Mouse (Mus musculus): Measurements from ENCODE around the gene Tpi1. TPM values are rescaled to one million over a fixed set of nuclear protein-coding genes. Genes with fewer than 3 reads are reported as not detected.

The Tpi1 gene
- 415 and 461 TPM in 2 replicates for polyA plus RNA-seq (2015; fragmentation: Nextera tagmentation; extraction: Ambion mirVana)

GRCm38 (mm10) chr6:124813933-124814332, at the start of gene Tpi1:
Gene Tpi1 (minus strand): TSS chr6:124814296.
- Histone ChIP-seq H3K9ac (ENCODE audit: low read depth, low read length) (peak within 1 kb of the TSS; percentile 75), H3K27ac (ENCODE audit: low read length) (peak within 1 kb of the TSS; percentile 86), H3K27me3 (ENCODE audit: control insufficient read depth, insufficient read depth, low read depth, low read length) (no peaks in the 10 kb centered on the region), H3K9me3 (replicated peaks; ENCODE audit: control insufficient read depth, low read length, poor library complexity, severe bottlenecking) (no peaks in the 10 kb centered on the region), H3K4me3 (ENCODE audit: low read depth, low read length) (peak within 1 kb of the TSS; percentile 55), H3K4me2 (ENCODE audit: low read length) (peak within 1 kb of the TSS; percentile 69), H3K36me3 (ENCODE audit: control insufficient read depth, insufficient read depth, low read length) (peaks cover 23% of the 10 kb centered on the region), H3K4me1 (ENCODE audit: control insufficient read depth, insufficient read depth, low read length) (peaks cover 30% of the 10 kb centered on the region)
- WGBS, result 0% methylated on average over 22 of the region's 22 CpGs
- peak; percentile 89 for ATAC-seq

- 0% methylated on average over 11 of the region's 16 CpGs for WGBS
- peak; percentile 25 for ATAC-seq
- Histone ChIP-seq H3K4me1 (ENCODE audit: control insufficient read depth, insufficient read depth, low read length) (peaks cover 53% of the 10 kb centered on the region), H3K27me3 (ENCODE audit: control insufficient read depth, insufficient read depth, low read depth, low read length) (no peaks in the 10 kb centered on the region), H3K9ac (ENCODE audit: low read depth, low read length) (peak overlapping the region; percentile 94), H3K27ac (ENCODE audit: low read length) (peak overlapping the region; percentile 97), H3K4me3 (ENCODE audit: low read depth, low read length) (peak overlapping the region; percentile 68), H3K4me2 (ENCODE audit: low read length) (peak overlapping the region; percentile 72), H3K9me3 (replicated peaks; ENCODE audit: control insufficient read depth, low read length, poor library complexity, severe bottlenecking) (no peaks in the 10 kb centered on the region), H3K36me3 (ENCODE audit: control insufficient read depth, insufficient read depth, low read length) (peaks cover 5% of the 10 kb centered on the region; the same call in 1 of the 2 replicates)
Measured at GRCm38 (mm10) chr6:124863125-124863657, 49.1 kb upstream of the Tpi1 start.

GRCm38 (mm10) chr6:124862406-124863124, 48.5 kb upstream of the Tpi1 start:
- peak; percentile 2; the same call in 1 of the 2 replicates for ATAC-seq
- no peaks in the 10 kb centered on the region for H3K27me3 ChIP-seq (ENCODE audit: control insufficient read depth, insufficient read depth, low read depth, low read length)
- peaks cover 5% of the 10 kb centered on the region; the same call in 1 of the 2 replicates for H3K36me3 ChIP-seq (ENCODE audit: control insufficient read depth, insufficient read depth, low read length)
- H3K27ac ChIP-seq (ENCODE audit: low read length), result peak overlapping the region; percentile 97
- H3K9me3 ChIP-seq (replicated peaks; ENCODE audit: control insufficient read depth, low read length, poor library complexity, severe bottlenecking), result no peaks in the 10 kb centered on the region
- H3K4me2 ChIP-seq (ENCODE audit: low read length), result peak overlapping the region; percentile 72
- H3K9ac ChIP-seq (ENCODE audit: low read depth, low read length), result peak overlapping the region; percentile 94
- 13% methylated on average over 8 of the region's 8 CpGs for WGBS
- H3K4me3 ChIP-seq (ENCODE audit: low read depth, low read length), result peak overlapping the region; percentile 68
- H3K4me1 ChIP-seq (ENCODE audit: control insufficient read depth, insufficient read depth, low read length), result peaks cover 59% of the 10 kb centered on the region

DNA sequence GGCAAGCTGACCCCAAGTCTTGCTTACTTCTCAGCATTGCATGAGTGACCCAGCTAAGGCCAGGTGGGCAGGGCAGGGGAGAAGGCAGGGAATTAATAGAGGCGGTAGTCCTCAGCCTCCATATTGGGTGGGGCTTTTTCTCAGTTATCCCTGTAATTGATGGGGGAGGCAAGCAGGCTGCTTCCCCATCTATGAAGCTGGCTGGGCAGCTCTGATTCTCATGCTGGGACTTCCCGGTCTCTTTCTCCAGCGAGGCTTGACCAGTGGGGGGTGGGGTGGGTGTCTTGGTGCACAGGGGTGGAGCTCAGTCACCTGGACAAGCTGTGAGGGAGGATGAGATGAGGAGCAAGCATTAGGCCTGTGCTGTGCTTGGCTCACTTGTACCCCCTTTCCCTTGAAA, 47.7 kb upstream of the Tpi1 start:
- Histone ChIP-seq H3K27me3 (ENCODE audit: control insufficient read depth, insufficient read depth, low read depth, low read length) (no peaks in the 10 kb centered on the region), H3K4me1 (ENCODE audit: control insufficient read depth, insufficient read depth, low read length) (peaks cover 59% of the 10 kb centered on the region), H3K36me3 (ENCODE audit: control insufficient read depth, insufficient read depth, low read length) (peaks cover 5% of the 10 kb centered on the region; the same call in 1 of the 2 replicates), H3K27ac (ENCODE audit: low read length) (peak overlapping the region; percentile 97), H3K4me2 (ENCODE audit: low read length) (peak overlapping the region; percentile 72), H3K4me3 (ENCODE audit: low read depth, low read length) (peak overlapping the region; percentile 68), H3K9me3 (replicated peaks; ENCODE audit: control insufficient read depth, low read length, poor library complexity, severe bottlenecking) (no peaks in the 10 kb centered on the region), H3K9ac (ENCODE audit: low read depth, low read length) (peak overlapping the region; percentile 94)
- no peak for ATAC-seq
- WGBS, result 29% methylated on average over 3 of the region's 3 CpGs

DNA sequence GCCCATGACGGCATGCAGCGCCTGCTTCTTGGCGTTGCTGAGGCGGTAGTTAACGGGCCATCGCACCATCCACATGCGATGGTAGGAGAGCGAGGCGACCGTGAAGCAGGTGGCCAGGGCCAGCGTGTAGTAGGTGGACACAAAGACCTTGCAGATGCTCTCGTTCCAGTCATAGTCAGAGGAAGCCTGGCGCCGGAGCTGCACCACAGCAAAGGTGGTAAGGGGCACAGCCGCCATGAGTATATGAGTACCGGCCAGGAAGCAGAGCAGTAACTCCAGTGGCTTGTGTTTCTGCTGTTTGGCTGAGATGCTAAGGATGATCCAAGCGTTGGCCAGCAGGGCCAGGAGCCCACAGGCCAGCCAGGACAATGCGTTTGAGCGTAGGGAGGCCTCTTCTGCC, 47.2 kb upstream of the Tpi1 start:
- Histone ChIP-seq H3K4me3 (ENCODE audit: low read depth, low read length) (peak overlapping the region; percentile 68), H3K9ac (ENCODE audit: low read depth, low read length) (peak overlapping the region; percentile 94; the same call in 1 of the 2 replicates), H3K27me3 (ENCODE audit: control insufficient read depth, insufficient read depth, low read depth, low read length) (no peaks in the 10 kb centered on the region), H3K4me1 (ENCODE audit: control insufficient read depth, insufficient read depth, low read length) (peaks cover 59% of the 10 kb centered on the region), H3K27ac (ENCODE audit: low read length) (peak overlapping the region; percentile 97), H3K36me3 (ENCODE audit: control insufficient read depth, insufficient read depth, low read length) (peaks cover 5% of the 10 kb centered on the region; the same call in 1 of the 2 replicates), H3K4me2 (ENCODE audit: low read length) (peak overlapping the region; percentile 72), H3K9me3 (replicated peaks; ENCODE audit: control insufficient read depth, low read length, poor library complexity, severe bottlenecking) (no peaks in the 10 kb centered on the region)
- 81% methylated on average over 19 of the region's 19 CpGs for WGBS
- no peak for ATAC-seq

DNA sequence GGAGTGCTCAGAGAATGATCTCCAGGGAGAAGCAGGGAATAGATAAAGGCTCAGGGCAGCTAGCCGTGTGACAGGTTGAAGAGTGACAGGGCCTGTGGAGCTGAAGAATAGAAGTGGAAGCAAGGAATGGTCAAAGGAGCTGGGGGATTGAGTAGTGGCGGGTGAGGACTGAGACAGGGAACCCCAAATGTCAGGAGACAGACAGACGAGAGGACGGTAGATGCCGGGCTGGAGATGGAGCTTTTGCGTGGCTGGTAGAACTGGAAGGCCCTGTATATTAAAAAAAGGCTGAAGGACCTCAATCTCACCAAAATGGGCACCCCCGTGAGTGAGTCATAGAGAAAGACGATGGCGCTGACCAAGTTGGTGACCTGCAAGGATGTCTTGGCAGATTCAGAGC, 46.4 kb upstream of the Tpi1 start:
- H3K4me3 ChIP-seq (ENCODE audit: low read depth, low read length), result no peak overlapping the region
- no peak for ATAC-seq
- peak overlapping the region; percentile 50 for H3K9ac ChIP-seq (ENCODE audit: low read depth, low read length)
- H3K27ac ChIP-seq (ENCODE audit: low read length), result peak overlapping the region; percentile 73
- WGBS, result 64% methylated on average over 9 of the region's 9 CpGs
- no peaks in the 10 kb centered on the region for H3K27me3 ChIP-seq (ENCODE audit: control insufficient read depth, insufficient read depth, low read depth, low read length)
- no peaks in the 10 kb centered on the region for H3K9me3 ChIP-seq (replicated peaks; ENCODE audit: control insufficient read depth, low read length, poor library complexity, severe bottlenecking)
- H3K4me1 ChIP-seq (ENCODE audit: control insufficient read depth, insufficient read depth, low read length), result peaks cover 63% of the 10 kb centered on the region
- peak overlapping the region; percentile 72 for H3K4me2 ChIP-seq (ENCODE audit: low read length)
- H3K36me3 ChIP-seq (ENCODE audit: control insufficient read depth, insufficient read depth, low read length), result peaks cover 5% of the 10 kb centered on the region; the same call in 1 of the 2 replicates

GRCm38 (mm10) chr6:124859725-124860124, 45.6 kb upstream of the Tpi1 start:
- Histone ChIP-seq H3K4me2 (ENCODE audit: low read length) (peak overlapping the region; percentile 72), H3K4me3 (ENCODE audit: low read depth, low read length) (peak overlapping the region; percentile 15; the same call in 1 of the 2 replicates), H3K4me1 (ENCODE audit: control insufficient read depth, insufficient read depth, low read length) (peaks cover 57% of the 10 kb centered on the region), H3K27me3 (ENCODE audit: control insufficient read depth, insufficient read depth, low read depth, low read length) (no peaks in the 10 kb centered on the region), H3K36me3 (ENCODE audit: control insufficient read depth, insufficient read depth, low read length) (peaks cover 5% of the 10 kb centered on the region; the same call in 1 of the 2 replicates), H3K9me3 (replicated peaks; ENCODE audit: control insufficient read depth, low read length, poor library complexity, severe bottlenecking) (no peaks in the 10 kb centered on the region), H3K9ac (ENCODE audit: low read depth, low read length) (peak overlapping the region; percentile 50), H3K27ac (ENCODE audit: low read length) (peak overlapping the region; percentile 73)
- ATAC-seq, result no peak
- 5% methylated on average over 12 of the region's 12 CpGs for WGBS

DNA sequence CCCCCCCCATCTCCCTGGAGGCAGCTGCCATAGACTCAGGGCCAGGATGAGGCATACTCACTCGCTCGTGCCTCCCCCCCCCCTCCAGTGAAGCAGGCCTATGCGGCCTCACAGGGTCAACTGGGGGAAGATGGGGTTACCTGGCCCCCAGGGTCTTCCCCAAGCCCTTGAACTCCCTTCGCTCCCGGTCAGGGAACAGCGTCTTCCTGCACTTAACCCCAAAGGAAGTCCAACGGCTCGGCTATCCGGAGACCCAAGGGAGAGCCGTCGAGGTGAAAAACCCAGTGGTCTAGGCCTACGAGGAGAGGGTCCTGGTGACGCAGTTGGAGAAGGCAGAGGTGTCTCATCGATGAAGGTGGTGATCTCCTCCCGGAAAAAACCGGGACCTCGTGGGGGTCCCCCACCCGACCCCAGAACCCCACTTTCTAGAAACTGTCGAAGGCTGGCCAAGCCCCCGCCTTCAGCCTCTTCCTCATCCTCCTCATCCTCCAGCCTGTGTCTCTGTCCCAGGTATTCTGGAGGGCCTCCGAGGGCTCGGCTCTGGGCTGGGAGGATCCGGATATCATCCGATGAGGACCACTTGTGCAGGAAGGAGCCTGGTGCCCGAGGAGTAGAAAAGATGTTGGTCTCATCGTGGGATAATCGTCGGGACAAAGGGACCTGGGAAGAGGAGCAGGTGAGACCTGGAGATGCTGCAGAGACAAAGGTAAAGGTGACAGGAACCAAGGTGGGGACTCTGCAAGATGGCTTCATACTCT, 44.6 kb upstream of the Tpi1 start:
- ATAC-seq, result no peak
- H3K4me3 ChIP-seq (ENCODE audit: low read depth, low read length), result no peak overlapping the region
- peak overlapping the region; percentile 76; the same call in 1 of the 2 replicates for H3K4me2 ChIP-seq (ENCODE audit: low read length)
- H3K27ac ChIP-seq (ENCODE audit: low read length), result peak overlapping the region; percentile 99
- no peaks in the 10 kb centered on the region for H3K27me3 ChIP-seq (ENCODE audit: control insufficient read depth, insufficient read depth, low read depth, low read length)
- H3K9ac ChIP-seq (ENCODE audit: low read depth, low read length), result peak overlapping the region; percentile 96; the same call in 1 of the 2 replicates
- H3K4me1 ChIP-seq (ENCODE audit: control insufficient read depth, insufficient read depth, low read length), result peaks cover 52% of the 10 kb centered on the region
- H3K36me3 ChIP-seq (ENCODE audit: control insufficient read depth, insufficient read depth, low read length), result peaks cover 5% of the 10 kb centered on the region; the same call in 1 of the 2 replicates
- no peaks in the 10 kb centered on the region for H3K9me3 ChIP-seq (replicated peaks; ENCODE audit: control insufficient read depth, low read length, poor library complexity, severe bottlenecking)
- whole genome bisulfite sequencing, result 81% methylated on average over 28 of the region's 28 CpGs

All from midbrain, embryonic 16.5 days (tissue).